Mouse (Mus musculus): Measurements from ENCODE around the gene Nfatc2.

DNA sequence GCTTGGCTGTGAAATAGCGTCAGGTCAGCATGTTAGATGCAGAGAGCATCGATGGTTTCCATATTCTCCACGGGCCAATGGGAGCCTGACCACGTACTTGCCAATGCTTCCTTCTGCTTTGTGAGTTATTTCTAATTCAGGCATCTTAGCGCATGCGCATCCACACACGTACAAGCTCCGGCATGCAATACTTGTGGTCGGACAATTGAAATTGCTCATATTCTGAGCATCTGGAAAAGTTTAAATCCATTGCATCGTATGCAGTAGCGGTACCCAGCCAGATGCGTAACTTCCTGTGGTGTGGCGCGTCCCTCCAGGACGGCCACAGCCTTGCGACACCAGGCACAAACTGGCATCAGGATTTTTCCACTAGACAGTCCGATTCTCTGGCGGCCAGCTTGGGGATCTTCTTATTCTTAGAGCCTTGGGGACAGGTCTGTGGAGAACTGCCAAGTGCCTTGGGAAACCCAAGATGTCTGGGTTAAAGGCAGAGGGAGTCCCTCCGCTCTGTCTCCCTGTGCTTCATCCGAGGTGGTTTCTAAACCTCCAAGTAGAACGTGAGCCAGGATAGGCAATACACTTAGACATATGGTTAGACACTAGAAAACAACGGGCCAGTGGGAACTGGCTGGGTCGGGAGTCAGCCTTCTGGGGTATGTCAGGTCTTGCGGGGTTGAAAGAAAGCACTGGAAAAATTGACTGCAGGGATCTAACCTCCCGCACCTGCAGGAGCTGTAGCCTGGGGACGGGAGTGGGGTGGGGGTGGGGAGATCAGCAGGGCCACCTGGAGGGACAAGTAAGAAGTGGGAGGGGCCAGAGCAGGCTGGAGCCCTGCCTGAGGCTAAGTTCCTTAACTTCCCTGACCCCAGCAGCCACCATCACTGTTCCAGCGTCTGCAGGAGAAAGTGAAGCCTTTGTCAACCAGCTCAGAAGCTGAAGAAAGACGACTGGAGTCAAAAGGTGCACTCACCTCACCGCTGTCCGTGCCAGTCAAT lies 149.4 kb downstream of the Nfatc2 start:
- TF ChIP-seq CTCF (IDR thresholded peaks at IDR 0.05; ENCODE audit: borderline replicate concordance, extremely low read depth, insufficient read depth, insufficient read length): no peak
- no peak for TF ChIP-seq POLR2A (IDR thresholded peaks at IDR 0.05; ENCODE audit: borderline replicate concordance, extremely low read depth, insufficient read depth, insufficient read length, poor library complexity, severe bottlenecking)
